Mouse (Mus musculus): ENCODE data around the gene Iglon5.

DNA sequence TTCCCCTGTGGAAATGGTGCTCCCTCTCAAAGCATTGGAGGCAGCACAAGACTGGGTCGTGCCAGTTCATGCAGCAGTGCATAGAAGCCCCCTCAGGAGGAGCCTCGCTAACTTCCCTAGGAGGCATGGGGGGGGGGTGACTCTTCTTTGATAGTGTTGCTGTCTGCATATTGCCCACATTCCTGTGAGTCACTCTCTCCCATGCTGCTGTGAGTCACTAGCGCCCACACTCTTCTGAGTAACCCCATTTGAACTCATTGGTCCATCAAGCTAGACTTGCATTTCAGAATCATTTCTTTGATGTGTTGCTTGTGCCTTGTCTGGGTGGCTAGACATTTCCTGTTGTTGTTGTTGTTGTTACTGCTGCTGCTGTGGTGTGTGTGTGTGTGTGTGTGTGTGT lies 8.7 kb downstream of the Iglon5 start:
- TF ChIP-seq CTCF (IDR thresholded peaks at IDR 0.05; ENCODE audit: low read depth) (no peak), EP300 (IDR thresholded peaks at IDR 0.05; ENCODE audit: low read depth) (no peak)

Data from liver, postnatal 0 days (tissue).